Mouse (Mus musculus) ovary, adult 2 months (tissue): ENCODE results near the gene Pla2g2f. TPM values are rescaled to one million over a fixed set of nuclear protein-coding genes. Genes with fewer than 3 reads are reported as not detected.

ENCODE experiments used
- polyA plus RNA-seq: library from polyadenylated mRNA; depleted of rRNA; stranded (reverse); fragments of >200 nt; gene quantifications from 2 replicates; pipeline ENCODE4 v1.2.3, GENCODE M21; 2012; rRNA removed

The Pla2g2f gene
- 0.71 and 0.74 TPM in 2 replicates for polyA plus RNA-seq

DNA sequence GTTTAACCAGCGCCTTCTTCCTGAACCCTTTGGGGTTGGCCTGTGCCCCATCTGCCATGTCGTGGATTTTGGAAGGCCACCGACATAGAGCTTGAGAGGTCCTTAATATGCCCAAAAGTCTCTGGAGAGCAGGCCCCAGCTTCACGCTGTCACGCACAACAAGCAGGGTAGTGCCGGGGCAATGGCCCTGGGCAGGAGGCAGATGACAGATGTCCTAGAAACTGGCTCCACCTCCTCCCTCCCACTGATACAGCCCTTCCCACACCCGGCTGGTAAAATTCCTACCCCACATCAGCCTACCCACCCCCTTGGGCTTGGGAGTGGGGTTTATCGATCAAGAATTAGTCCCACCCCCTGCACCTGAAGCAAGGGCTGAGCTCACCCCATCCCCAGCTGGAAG is at the start of gene Pla2g2f:
Gene Pla2g2f, minus strand, starts transcription at position 211 of the 400 bp plus-strand sequence.

DNA sequence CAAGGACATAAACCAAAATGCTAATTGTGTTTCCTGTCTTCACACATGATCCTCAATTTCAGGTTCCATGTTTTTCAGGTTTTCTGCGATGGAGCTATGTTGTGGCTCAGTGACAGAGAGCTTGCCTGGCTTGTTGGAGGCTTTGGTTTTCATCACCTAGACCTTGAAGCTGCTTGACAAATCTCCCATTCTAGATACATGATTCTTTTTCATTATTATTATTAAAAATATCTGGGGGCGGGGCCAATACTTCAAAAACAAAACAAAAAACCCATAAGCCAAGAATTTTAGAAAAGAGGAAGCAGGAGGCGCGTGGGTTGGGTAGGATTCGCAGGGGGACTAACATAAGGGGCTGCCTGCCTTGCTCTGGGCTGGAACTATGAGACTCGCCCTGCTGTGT is 18.0 kb upstream of the Pla2g2f start, which contains the start of gene Pla2g2d:
Gene Pla2g2d, plus strand, starts transcription at position 301 of the 400 bp plus-strand sequence.

DNA sequence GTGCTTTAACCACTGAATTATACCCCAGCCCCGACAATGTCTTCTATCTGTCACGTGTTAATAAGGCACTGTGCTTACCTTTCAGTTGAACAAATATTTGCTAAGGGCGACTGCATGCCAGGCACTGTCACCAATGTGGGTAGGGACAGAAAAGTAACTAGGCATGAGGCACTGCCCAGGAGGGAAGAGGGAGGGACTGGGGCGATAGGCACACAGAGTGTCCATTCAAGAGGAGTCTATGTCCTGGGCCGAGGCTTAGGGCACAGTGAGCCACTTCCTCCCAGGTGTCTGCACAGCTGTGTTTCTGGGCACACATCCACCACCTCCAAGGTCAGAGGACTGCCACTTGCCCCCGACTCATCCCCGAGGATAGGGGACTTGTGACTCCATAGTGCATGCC is 20.4 kb downstream of the Pla2g2f start, which contains the start of gene Ubxn10:
Gene Ubxn10, minus strand, starts transcription at position 137 of the 400 bp plus-strand sequence.

DNA sequence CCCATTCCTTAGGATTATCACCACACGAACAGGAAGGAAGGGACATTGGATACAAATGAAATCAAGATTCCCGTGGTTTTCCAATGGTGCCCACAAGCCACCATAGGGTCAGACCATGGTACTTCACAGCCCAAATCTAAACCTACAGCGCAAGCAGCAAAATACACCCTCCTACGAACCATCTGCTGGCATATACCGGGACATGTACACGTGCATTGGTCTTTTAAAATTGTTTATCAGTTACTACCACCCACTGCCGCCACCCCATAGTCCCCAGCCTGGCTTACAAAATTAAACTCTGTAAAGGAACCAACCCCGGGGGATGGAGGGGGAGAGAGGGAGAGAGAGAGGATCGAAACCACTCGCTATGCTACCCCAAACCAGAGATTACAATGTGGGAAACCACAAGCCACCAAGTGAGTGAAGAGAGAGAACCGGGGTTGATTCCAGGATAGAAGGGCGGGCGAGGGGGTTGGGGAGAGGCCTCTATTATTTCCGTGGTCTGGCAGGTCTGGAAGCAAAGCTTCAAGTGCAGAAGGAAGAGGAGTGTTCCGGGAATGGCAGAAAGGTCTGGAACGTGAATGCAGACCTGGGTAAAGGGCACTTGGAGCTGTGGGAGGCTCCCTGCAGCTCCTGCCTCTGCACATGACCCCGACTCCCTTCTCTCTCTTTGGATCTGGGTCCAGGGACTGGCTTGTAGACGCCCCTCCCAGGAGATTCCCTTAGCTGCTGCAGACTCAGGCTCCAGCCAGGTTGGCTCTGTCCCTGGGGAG is 32.9 kb downstream of the Pla2g2f start, which contains the start of gene Pla2g2c:
Gene Pla2g2c, plus strand, starts transcription at position 439 of the 773 bp plus-strand sequence.

Other genes starting within 250 kb of the Pla2g2f start
- 0.80 and 1.6 TPM in 2 replicates for gene Vwa5b1, start 121.7 kb downstream of the Pla2g2f start, polyA plus RNA-seq
- gene Pla2g2c, start 32.8 kb downstream of the Pla2g2f start, polyA plus RNA-seq, result 0.39 and 0.51 TPM in 2 replicates
- 34.1 and 38.5 TPM in 2 replicates for gene Ubxn10, start 20.5 kb downstream of the Pla2g2f start, polyA plus RNA-seq
- 1.7 and 3.4 TPM in 2 replicates for gene Pla2g2d, start 18.1 kb upstream of the Pla2g2f start, polyA plus RNA-seq
- 73.1 and 95.7 TPM in 2 replicates for gene Pla2g5, start 105.9 kb upstream of the Pla2g2f start, polyA plus RNA-seq
- 0.38 and 0.68 TPM in 2 replicates for gene Gm13030, start 116.3 kb upstream of the Pla2g2f start, polyA plus RNA-seq
- 2.1 and 4.8 TPM in 2 replicates for gene Pla2g2e, start 120.3 kb upstream of the Pla2g2f start, polyA plus RNA-seq
- 8.2 and 9.4 TPM in 2 replicates for gene Otud3, start 156.3 kb upstream of the Pla2g2f start, polyA plus RNA-seq
- gene Rnf186, start 209.5 kb upstream of the Pla2g2f start, polyA plus RNA-seq, result 5.7 and 9.0 TPM in 2 replicates
- 12.2 and 13.1 TPM in 2 replicates for gene Tmco4, start 215.3 kb upstream of the Pla2g2f start, polyA plus RNA-seq